Mouse (Mus musculus) stomach, embryonic 16.5 days (tissue): ENCODE data around the gene Stard9. TPM values are rescaled to one million over a fixed set of nuclear protein-coding genes. Genes with fewer than 3 reads are reported as not detected.

Experiments used
- ATAC-seq: fragments of 200-750 bp; cut with Nextera tagmentation; 2 replicates; pipeline ENCODE4 v1.8.0; 2017; ENCODE audit warnings: moderate number of reproducible peaks, moderate TSS enrichment; ENCODE audit not compliant: insufficient read depth, low FRiP score
- H3K27ac ChIP-seq: fragments of 300-500 bp; sonication (generic); 2 replicates; pipeline ENCODE4 v1.5.1; 2014; ENCODE audit warnings: low read length
- H3K27me3 ChIP-seq: fragments of 300-500 bp; sonication (generic); 2 replicates; pipeline ENCODE4 v1.6.1; 2014; ENCODE audit warnings: low read length, control low read depth, mixed read lengths; ENCODE audit not compliant: control insufficient read depth, insufficient read depth
- H3K36me3 ChIP-seq: fragments of 300-500 bp; sonication (generic); 2 replicates; pipeline ENCODE4 v1.6.1; 2014; ENCODE audit warnings: low read length; ENCODE audit not compliant: control insufficient read depth, insufficient read depth
- H3K4me1 ChIP-seq: fragments of 300-500 bp; sonication (generic); 2 replicates; pipeline ENCODE4 v1.6.1; 2014; ENCODE audit warnings: low read length, control low read depth, mixed read lengths; ENCODE audit not compliant: control insufficient read depth, insufficient read depth
- H3K4me2 ChIP-seq: fragments of 300-500 bp; sonication (generic); 2 replicates; pipeline ENCODE4 v1.6.1; 2014; ENCODE audit warnings: low read depth, low read length, mixed read lengths
- H3K4me3 ChIP-seq: fragments of 300-500 bp; sonication (generic); replicated peaks from 2 replicates; pipeline ENCODE4 v1.5.1; 2014; ENCODE audit warnings: mild to moderate bottlenecking, low read length
- H3K9ac ChIP-seq: fragments of 300-500 bp; sonication (generic); 2 replicates; pipeline ENCODE4 v1.6.1; 2014; ENCODE audit warnings: low read length
- H3K9me3 ChIP-seq: fragments of 300-500 bp; sonication (generic); replicated peaks from 2 replicates; pipeline ENCODE4 v1.6.1; 2016; ENCODE audit warnings: low read length, control low read depth; ENCODE audit not compliant: control insufficient read depth
- WGBS: fragments of 180-500 bp; shearing (Covaris S2); extraction: QIAGEN DNeasy Blood & Tissue Kit; methylation state at CpG from one replicate; pipeline ENCODE4 v1.1.7; 2014; 5-methylcytosine and 5-hydroxymethylcytosine counted together
- polyA plus RNA-seq: library from polyadenylated mRNA; unstranded; fragments of >200 nt; fragmentation: Nextera tagmentation; extraction: Ambion mirVana; gene quantifications from 2 replicates; pipeline ENCODE4 v1.2.1, GENCODE M21; 2015

Gene Stard9
- polyA plus RNA-seq, 1 experiment from 2014 or later = 5.7 TPM

DNA sequence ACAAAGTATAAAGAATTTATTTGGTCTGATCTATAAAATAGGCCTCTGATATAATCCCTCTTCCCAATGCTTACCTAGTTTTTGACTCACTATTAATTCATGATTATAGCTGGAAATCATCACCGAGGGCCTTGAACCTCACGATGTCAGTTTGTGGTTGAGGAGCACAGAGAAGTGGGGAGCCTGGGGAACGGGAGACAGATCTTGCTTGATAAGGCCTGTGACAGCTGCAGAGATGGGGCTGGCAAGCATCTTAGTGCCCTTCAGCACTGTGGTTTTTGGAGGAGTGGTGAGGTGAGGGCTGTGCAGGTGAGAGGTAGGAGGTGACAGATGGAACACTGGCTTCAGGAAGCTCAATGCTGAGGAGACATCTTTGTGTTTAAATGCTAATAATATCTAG, 81.2 kb downstream of the Stard9 start:
- no peaks in the 10 kb centered on the region for H3K4me1 ChIP-seq
- no peak overlapping the region for H3K4me2 ChIP-seq
- WGBS = 83% methylated on average over 3 of the region's 3 CpGs
- H3K9ac ChIP-seq = no peak overlapping the region
- H3K36me3 ChIP-seq = peaks cover 11% of the 10 kb centered on the region; the same call in 1 of the 2 replicates
- H3K27ac ChIP-seq = no peak overlapping the region
- H3K27me3 ChIP-seq = no peaks in the 10 kb centered on the region
- H3K9me3 ChIP-seq = no peaks in the 10 kb centered on the region
- ATAC-seq = no peak
- H3K4me3 ChIP-seq = no peak overlapping the region

DNA sequence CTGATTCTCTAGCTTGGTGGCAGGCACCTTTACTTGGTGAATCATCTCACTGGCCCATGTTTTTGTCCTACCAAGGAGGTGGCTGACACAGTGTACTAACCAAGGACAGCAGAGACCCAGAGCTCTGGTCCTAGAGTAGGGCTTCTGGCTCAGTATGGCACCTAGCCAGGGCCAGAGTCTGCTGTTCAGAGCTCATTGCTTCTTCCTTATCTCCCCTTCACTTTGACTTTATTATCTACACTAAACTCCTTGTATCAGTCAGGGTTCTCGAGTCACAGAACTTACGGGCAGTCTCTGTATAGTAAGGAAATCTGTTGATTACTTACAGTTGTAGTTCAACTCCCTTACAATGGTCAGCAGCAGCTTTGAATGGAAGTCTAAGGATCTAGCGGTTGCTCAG, 82.0 kb downstream of the Stard9 start:
- no peaks in the 10 kb centered on the region for H3K9me3 ChIP-seq
- no peak overlapping the region for H3K4me2 ChIP-seq
- 87% methylated on average over 3 of the region's 3 CpGs for WGBS
- H3K27me3 ChIP-seq = no peaks in the 10 kb centered on the region
- H3K36me3 ChIP-seq = peaks cover 13% of the 10 kb centered on the region; the same call in 1 of the 2 replicates
- no peaks in the 10 kb centered on the region for H3K4me1 ChIP-seq
- H3K9ac ChIP-seq = no peak overlapping the region
- H3K27ac ChIP-seq = no peak overlapping the region
- H3K4me3 ChIP-seq = no peak overlapping the region
- no peak for ATAC-seq

DNA sequence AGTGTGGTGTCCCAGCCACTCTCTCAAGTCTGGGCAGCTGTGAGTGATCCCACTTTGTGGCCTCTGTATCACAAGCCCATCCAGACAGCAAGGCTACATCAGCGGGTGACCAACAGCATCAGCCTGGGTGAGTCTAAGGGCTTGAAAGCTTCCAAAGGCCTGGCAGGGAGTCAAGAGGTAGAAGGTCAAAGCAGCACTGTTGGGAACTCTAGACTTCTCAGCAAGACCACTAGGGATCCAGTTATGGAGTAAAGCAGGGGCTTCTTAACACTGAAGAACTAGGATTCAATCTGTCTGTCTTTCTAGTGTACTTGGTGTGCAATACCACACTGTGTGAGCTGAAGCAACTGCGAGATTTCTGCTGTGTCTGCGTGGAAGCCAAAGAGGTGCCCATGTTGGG, 84.5 kb downstream of the Stard9 start:
- 95% methylated on average over 3 of the region's 3 CpGs for WGBS
- Histone ChIP-seq H3K4me2 (no peak overlapping the region), H3K27me3 (no peaks in the 10 kb centered on the region), H3K27ac (no peak overlapping the region), H3K4me1 (no peaks in the 10 kb centered on the region), H3K9ac (no peak overlapping the region), H3K9me3 (no peaks in the 10 kb centered on the region), H3K36me3 (peaks cover 18% of the 10 kb centered on the region; the same call in 1 of the 2 replicates), H3K4me3 (no peak overlapping the region)
- no peak for ATAC-seq

DNA sequence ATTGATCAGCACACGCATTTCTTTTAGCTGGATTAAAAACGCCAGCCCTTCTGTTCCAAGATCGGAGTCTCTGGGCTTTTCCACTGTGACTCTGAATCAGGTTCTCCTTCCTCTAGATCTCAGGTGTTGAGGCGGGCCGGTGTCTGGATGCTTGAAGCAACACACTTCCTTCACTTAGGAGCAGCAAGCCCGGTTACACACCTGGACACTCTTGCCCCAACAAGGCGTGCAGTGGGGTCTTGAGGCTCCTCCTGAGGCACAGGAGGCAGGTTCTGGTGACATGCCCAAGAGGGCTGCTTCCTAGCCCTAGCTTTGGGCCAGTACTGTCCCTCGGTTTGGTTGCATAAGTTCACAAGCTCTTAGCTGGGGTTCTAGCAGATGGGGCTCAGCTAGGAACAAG, 89.6 kb downstream of the Stard9 start:
- no peak overlapping the region for H3K9ac ChIP-seq
- WGBS = 97% methylated on average over 8 of the region's 8 CpGs
- H3K27ac ChIP-seq = no peak overlapping the region
- no peak for ATAC-seq
- no peaks in the 10 kb centered on the region for H3K4me1 ChIP-seq
- no peaks in the 10 kb centered on the region for H3K27me3 ChIP-seq
- H3K9me3 ChIP-seq = no peaks in the 10 kb centered on the region
- H3K4me2 ChIP-seq = no peak overlapping the region
- H3K36me3 ChIP-seq = peaks cover 35% of the 10 kb centered on the region
- H3K4me3 ChIP-seq = no peak overlapping the region

DNA sequence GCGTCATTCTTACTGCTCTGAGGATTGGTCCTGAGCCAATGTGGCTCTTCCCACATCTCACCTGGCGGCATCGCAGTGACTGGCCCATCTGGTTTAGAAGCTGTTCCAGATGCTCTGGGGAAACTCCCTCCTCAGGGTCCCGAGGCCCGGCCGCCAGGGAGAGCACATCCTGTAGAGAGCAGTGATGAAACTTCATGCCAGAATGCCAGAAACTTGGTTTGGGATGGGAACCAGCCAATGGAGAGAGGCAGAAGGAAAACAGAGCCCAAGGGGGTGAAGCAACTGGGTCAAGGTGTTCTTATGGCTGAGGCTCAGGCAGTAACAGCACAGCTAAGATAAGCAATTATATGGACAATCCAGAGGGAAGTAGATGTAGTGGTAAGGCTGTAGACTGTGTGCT, 91.9 kb downstream of the Stard9 start:
- 88% methylated on average over 6 of the region's 6 CpGs for WGBS
- Histone ChIP-seq H3K4me2 (no peak overlapping the region), H3K9me3 (no peaks in the 10 kb centered on the region), H3K4me1 (no peaks in the 10 kb centered on the region), H3K9ac (no peak overlapping the region), H3K27me3 (no peaks in the 10 kb centered on the region), H3K27ac (no peak overlapping the region), H3K36me3 (peaks cover 38% of the 10 kb centered on the region), H3K4me3 (no peak overlapping the region)
- no peak for ATAC-seq

DNA sequence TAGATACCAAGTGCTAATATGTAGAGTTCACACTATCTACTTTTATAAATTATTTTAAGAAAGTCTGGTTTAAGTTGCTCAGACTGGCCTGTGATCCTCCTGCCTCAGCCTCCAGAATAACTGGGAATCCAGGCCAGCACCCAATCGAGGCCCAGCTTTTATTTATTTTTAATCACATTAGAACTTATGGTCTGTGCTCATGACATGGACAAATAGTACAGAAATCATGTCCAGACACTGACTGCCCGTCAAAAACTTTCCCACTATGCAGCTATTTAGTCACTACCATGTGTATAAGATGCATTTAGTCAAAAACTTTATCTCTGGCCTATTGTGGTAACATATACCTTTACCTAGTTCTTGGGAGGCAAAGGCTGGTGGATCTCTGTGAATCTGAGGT, 93.0 kb downstream of the Stard9 start:
- ATAC-seq = no peak
- H3K27me3 ChIP-seq = no peaks in the 10 kb centered on the region
- H3K4me3 ChIP-seq = no peak overlapping the region
- H3K27ac ChIP-seq = no peak overlapping the region
- H3K4me2 ChIP-seq = no peak overlapping the region
- WGBS = 92% methylated on average over 2 of the region's 2 CpGs
- H3K4me1 ChIP-seq = no peaks in the 10 kb centered on the region
- no peaks in the 10 kb centered on the region for H3K9me3 ChIP-seq
- H3K9ac ChIP-seq = no peak overlapping the region
- peaks cover 43% of the 10 kb centered on the region for H3K36me3 ChIP-seq

DNA sequence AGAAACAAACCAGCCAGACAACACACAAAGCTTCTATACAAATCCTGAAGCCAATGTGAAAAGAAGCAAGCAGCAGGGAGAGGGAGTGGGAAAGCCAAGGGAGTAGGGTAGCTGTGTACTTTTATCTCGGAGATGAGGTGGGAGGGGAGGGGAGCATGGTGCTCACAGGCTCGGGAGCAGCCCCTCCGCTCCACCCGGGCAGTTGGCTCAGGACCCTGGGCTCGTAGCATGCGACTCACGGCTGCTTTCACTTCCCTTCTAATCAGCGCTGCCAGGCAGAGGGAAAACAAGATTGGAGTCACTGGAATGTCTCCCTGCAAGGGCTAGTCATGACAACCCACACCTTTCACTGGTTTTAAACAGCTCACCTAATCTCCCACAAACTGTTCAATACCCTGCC, 93.6 kb downstream of the Stard9 start:
- Histone ChIP-seq H3K27ac (no peak overlapping the region), H3K4me2 (no peak overlapping the region), H3K27me3 (no peaks in the 10 kb centered on the region), H3K36me3 (peaks cover 47% of the 10 kb centered on the region), H3K4me3 (no peak overlapping the region), H3K4me1 (no peaks in the 10 kb centered on the region), H3K9me3 (no peaks in the 10 kb centered on the region), H3K9ac (no peak overlapping the region)
- WGBS = 73% methylated on average over 8 of the region's 8 CpGs
- ATAC-seq = no peak

DNA sequence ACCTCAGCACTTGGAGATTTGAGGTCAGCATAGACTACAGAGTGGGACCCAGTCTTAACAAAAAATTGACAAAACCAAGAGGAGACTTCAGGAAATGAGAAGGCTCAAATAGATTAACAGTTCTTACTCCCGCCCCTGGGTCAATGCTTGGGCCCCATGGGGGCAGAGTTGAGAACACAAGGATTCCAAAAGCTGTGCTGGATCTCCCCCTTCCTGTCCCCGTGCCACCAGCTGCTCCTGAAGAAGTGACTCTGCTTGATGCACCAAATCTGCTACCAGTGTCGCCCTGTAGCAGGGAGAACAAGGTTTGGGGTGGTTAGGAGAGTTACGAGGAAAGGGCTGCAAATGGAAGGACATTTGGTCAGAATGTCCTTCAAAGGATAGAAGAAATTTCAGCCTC, 94.7 kb downstream of the Stard9 start:
- H3K27ac ChIP-seq = no peak overlapping the region
- peaks cover 42% of the 10 kb centered on the region for H3K36me3 ChIP-seq
- no peaks in the 10 kb centered on the region for H3K27me3 ChIP-seq
- no peaks in the 10 kb centered on the region for H3K4me1 ChIP-seq
- H3K9me3 ChIP-seq = no peaks in the 10 kb centered on the region
- WGBS = 78% methylated on average over 4 of the region's 4 CpGs
- H3K4me3 ChIP-seq = no peak overlapping the region
- no peak overlapping the region for H3K4me2 ChIP-seq
- ATAC-seq = no peak
- H3K9ac ChIP-seq = no peak overlapping the region

DNA sequence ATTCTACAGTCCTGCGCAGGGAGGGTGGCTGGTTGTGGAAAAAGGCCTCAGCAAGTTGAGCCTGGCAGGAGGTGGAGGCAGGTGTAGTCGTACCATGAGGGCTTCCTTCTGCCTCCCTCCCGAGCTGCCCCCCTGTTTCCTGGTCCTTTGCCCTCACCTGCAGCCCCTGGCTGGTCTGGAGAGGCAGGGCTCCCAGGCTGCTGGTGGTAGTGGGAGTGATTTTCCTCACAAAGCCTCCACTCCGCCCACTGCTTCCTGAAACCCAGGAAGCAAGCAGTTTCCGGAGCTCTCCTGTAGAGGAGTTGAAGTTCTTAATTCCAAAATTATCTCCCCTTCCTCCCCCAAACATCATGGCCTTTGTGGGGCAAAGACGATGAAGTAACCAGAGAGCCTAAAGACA, 95.3 kb downstream of the Stard9 start:
- H3K4me1 ChIP-seq = peaks cover 5% of the 10 kb centered on the region; the same call in 1 of the 2 replicates
- no peak overlapping the region for H3K4me3 ChIP-seq
- no peaks in the 10 kb centered on the region for H3K27me3 ChIP-seq
- no peaks in the 10 kb centered on the region for H3K9me3 ChIP-seq
- H3K9ac ChIP-seq = no peak overlapping the region
- 80% methylated on average over 6 of the region's 6 CpGs for WGBS
- ATAC-seq = no peak
- peaks cover 42% of the 10 kb centered on the region for H3K36me3 ChIP-seq
- H3K4me2 ChIP-seq = no peak overlapping the region
- H3K27ac ChIP-seq = no peak overlapping the region
